Mouse (Mus musculus) embryonic facial prominence, embryonic 14.5 days (tissue): ENCODE measurements around the gene Kyat1. TPM values are rescaled to one million over a fixed set of nuclear protein-coding genes. Genes with fewer than 3 reads are reported as not detected.
"Not testable (repeated sequence)": the region's sequence is repeated elsewhere in the genome, so short reads cannot be mapped to it uniquely, and the experiment has no call there.

Experiments used
- ATAC-seq: fragments of 200-750 bp; cut with Nextera tagmentation; 2 replicates; pipeline ENCODE4 v1.8.0; 2017; ENCODE audit warnings: low read depth, moderate number of reproducible peaks, moderate TSS enrichment
- DNase-seq: peaks from one replicate; pipeline ENCODE4 v3.0.0-alpha.2; 2015; ENCODE audit warnings: low spot score
- H3K27ac ChIP-seq: fragments of 300-500 bp; sonication (generic); replicated peaks from 2 replicates; pipeline ENCODE4 v1.5.1; 2014; ENCODE audit warnings: low read depth, mild to moderate bottlenecking, low read length, moderate library complexity
- H3K27me3 ChIP-seq: fragments of 300-500 bp; sonication (generic); replicated peaks from 2 replicates; pipeline ENCODE4 v1.6.1; 2014; ENCODE audit warnings: low read length; ENCODE audit not compliant: control insufficient read depth, insufficient read depth
- H3K36me3 ChIP-seq: fragments of 300-500 bp; sonication (generic); 2 replicates; pipeline ENCODE4 v1.6.1; 2014; ENCODE audit warnings: low read length, mixed read lengths; ENCODE audit not compliant: control insufficient read depth, insufficient read depth
- H3K4me1 ChIP-seq: fragments of 300-500 bp; sonication (generic); 2 replicates; pipeline ENCODE4 v1.6.1; 2014; ENCODE audit warnings: antibody characterized with exemption, low read length; ENCODE audit not compliant: control insufficient read depth, insufficient read depth
- H3K4me2 ChIP-seq: fragments of 300-500 bp; sonication (generic); 2 replicates; pipeline ENCODE4 v1.6.1; 2014; ENCODE audit warnings: low read depth, mild to moderate bottlenecking, low read length, moderate library complexity, mixed read lengths
- H3K4me3 ChIP-seq: fragments of 300-500 bp; sonication (generic); 2 replicates; pipeline ENCODE4 v1.5.1; 2014; ENCODE audit warnings: low read depth, mild to moderate bottlenecking, low read length
- H3K9ac ChIP-seq: fragments of 300-500 bp; sonication (generic); 2 replicates; pipeline ENCODE4 v1.6.1; 2014; ENCODE audit warnings: low read depth, mild to moderate bottlenecking, low read length, moderate library complexity, mixed read lengths
- H3K9me3 ChIP-seq: fragments of 300-500 bp; sonication (generic); 2 replicates; pipeline ENCODE4 v1.6.1; 2016; ENCODE audit warnings: low read length; ENCODE audit not compliant: control insufficient read depth
- WGBS: fragments of 180-500 bp; shearing (Covaris S2); extraction: QIAGEN DNeasy Blood & Tissue Kit; methylation state at CpG from one replicate; pipeline ENCODE4 v1.1.7; 2014; 5-methylcytosine and 5-hydroxymethylcytosine counted together
- polyA plus RNA-seq: library from polyadenylated mRNA; unstranded; fragments of >200 nt; fragmentation: Nextera tagmentation; extraction: Ambion mirVana; gene quantifications from 2 replicates; pipeline ENCODE4 v1.2.1, GENCODE M21; 2014

Kyat1 gene
- polyA plus RNA-seq, 1 experiment from 2014 or later: 8.2 TPM

DNA sequence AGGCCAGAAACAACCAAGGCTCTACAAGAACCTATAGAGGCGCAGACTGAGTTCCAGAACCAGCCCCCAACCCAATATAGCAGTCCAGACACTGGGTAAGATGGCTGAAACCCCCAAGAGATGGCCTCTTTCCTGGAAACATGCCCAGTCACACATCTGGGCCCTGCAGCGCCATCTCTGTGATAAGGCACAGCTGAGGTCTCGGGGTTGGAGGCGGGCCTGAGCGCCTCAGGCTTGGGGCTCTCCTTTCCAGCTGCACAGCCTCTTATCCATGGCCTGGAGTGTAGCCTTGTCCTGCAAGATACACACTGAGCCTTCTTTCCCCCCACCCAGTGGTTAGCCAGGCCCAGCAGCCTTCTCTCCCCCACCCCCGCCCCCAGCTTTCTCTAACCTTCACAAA is 20.4 kb downstream of the Kyat1 start:
- H3K4me1 ChIP-seq: no peaks in the 10 kb centered on the region
- peaks cover 9% of the 10 kb centered on the region; the same call in 1 of the 2 replicates for H3K36me3 ChIP-seq
- no peak overlapping the region for H3K9ac ChIP-seq
- no peaks in the 10 kb centered on the region for H3K27me3 ChIP-seq
- H3K9me3 ChIP-seq: no peaks in the 10 kb centered on the region
- ATAC-seq (no peak), DNase-seq (no peak)
- H3K4me3 ChIP-seq: no peak overlapping the region
- WGBS: 92% methylated on average over 6 of the region's 6 CpGs
- H3K4me2 ChIP-seq: no peak overlapping the region
- H3K27ac ChIP-seq: no peak overlapping the region

DNA sequence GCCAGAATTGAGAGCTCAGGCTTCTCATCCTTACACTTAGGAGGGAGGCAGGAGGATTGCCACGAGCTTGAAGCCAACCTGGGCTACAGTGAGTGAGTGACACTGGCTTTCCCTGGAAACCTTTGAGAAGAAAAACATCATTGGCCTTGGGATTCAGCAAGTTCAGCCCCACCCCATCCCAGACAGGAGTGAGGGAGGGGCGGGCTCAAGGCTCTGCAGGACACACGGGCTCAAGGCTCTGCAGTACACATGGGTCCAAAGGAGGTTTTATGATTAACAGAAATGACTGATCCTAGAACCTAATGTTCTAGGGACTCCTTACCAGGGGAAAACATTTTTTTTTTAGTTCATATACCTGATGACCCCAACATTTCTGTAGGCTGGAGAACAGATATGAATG is 21.9 kb downstream of the Kyat1 start:
- H3K27me3 ChIP-seq: no peaks in the 10 kb centered on the region
- no peak overlapping the region for H3K4me2 ChIP-seq
- no peak overlapping the region for H3K4me3 ChIP-seq
- no peak for DNase-seq
- no peaks in the 10 kb centered on the region for H3K9me3 ChIP-seq
- H3K9ac ChIP-seq: no peak overlapping the region
- H3K4me1 ChIP-seq: no peaks in the 10 kb centered on the region
- no peak overlapping the region for H3K27ac ChIP-seq
- ATAC-seq: no peak
- WGBS: 67% methylated on average over 3 of the region's 3 CpGs
- H3K36me3 ChIP-seq: peaks cover 9% of the 10 kb centered on the region; the same call in 1 of the 2 replicates

DNA sequence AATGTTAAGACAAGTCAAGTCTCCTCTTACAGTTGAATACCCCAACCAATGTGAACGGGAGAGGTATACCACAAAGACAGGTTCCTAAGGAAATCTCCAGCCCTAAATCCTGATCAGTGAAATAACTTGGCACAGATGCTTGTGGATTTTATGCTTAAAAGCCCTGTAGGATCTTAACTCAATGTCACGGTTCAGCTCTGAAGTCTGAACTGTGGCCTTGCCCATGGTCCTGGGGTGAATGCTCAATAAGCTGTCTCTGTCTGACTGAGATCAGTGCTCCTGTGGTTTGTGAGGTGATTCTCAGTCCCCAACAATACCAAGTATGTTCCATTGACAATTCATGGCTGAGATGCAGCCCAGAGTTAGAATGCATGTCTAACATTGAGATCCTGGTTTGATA is 23.2 kb downstream of the Kyat1 start:
- Histone ChIP-seq H3K27me3 (no peaks in the 10 kb centered on the region), H3K36me3 (peaks cover 9% of the 10 kb centered on the region; the same call in 1 of the 2 replicates), H3K9ac (no peak overlapping the region), H3K4me3 (no peak overlapping the region), H3K4me2 (no peak overlapping the region), H3K9me3 (no peaks in the 10 kb centered on the region), H3K4me1 (peaks cover 3% of the 10 kb centered on the region; the same call in 1 of the 2 replicates), H3K27ac (no peak overlapping the region)
- no peak for DNase-seq
- WGBS: 63% methylated on average over 2 of the region's 2 CpGs
- no peak for ATAC-seq

DNA sequence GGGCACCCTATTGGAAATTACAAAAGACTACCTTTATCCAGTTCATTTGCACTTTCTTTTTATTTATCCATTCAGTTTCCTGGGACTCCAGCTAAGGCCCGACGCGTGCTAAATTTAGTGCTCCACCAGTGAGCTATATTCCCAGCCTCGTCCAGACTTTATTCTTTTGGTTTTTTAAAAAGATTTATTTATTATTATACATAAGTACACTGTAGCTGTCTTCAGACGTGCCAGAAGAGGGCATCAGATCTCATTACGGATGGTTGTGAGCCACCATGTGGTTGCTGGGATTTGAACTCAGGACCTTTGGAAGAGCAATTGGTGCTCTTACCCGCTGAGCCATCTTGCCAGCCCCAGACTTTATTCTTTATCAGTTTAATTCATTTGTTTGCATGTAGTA is 26.9 kb downstream of the Kyat1 start:
- ATAC-seq, H3K4me1 ChIP-seq, H3K27ac ChIP-seq, H3K27me3 ChIP-seq, H3K9ac ChIP-seq, DNase-seq, H3K9me3 ChIP-seq: not testable (repeated sequence)
- H3K36me3 ChIP-seq: peaks cover 32% of the 10 kb centered on the region
- 59% methylated on average over 7 of the region's 7 CpGs for WGBS
- peak overlapping the region; percentile 70 for H3K4me3 ChIP-seq
- H3K4me2 ChIP-seq: peak overlapping the region; percentile 70

DNA sequence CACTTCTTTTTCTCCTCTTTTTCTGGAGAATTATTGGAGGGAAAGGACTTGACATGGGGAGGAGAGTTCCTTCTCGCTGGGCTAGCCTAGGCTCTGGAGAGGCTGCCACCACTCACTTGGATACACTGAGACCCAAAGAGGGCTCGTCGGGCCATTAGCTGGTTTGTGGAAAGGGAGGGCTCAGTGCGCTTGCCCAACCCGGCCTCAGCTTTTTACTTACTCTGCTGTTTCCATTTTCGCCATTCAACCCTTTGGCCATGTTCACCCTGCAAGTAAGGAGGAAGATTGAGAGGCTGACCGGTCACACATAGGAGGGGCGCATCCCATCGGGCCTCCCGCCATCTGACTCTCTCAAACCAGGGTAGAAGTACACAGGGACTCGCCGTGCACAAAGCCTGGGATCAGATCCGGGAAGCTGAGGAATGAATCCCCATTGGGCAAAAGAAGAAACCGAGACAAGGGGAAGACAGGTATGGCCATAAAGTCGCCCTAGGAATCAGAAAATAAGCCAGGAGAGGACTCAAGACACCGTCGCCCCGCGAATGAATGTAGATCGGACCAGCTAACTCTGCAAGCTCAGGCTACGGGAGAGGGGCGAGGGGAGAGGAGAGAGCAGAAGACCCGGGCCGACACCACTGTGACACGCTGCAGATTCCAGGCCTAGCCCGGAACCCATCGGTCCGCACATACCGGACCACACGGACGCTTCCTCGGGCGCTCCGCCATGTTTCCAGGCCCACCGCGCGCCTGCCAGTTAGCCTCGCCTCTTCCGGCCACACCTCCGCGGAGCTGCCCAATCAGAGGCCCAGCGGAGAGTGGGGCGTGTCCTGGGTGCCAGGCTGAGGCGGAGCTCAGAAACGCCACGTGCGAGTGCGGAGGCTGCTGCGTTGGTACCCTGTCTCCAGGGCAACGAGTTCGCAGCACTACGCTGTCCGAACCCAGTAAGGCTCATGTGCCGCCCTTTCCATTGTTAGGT is 27.7 kb downstream of the Kyat1 start, which contains the start of gene Spout1:
Spout1 (minus strand) TSS at position 760 of the 976 bp plus-strand sequence.
- Histone ChIP-seq H3K27ac (no peak within 1 kb of the TSS), H3K4me2 (peak within 1 kb of the TSS; percentile 70), H3K36me3 (peaks cover 39% of the 10 kb centered on the region), H3K4me1 (peaks cover 8% of the 10 kb centered on the region; the same call in 1 of the 2 replicates), H3K9ac (peak within 1 kb of the TSS; percentile 80), H3K27me3 (no peaks in the 10 kb centered on the region), H3K9me3 (no peaks in the 10 kb centered on the region), H3K4me3 (peak within 1 kb of the TSS; percentile 70)
- ATAC-seq (peak; percentile 99), DNase-seq (peak; percentile 98)
- 2% methylated on average over 29 of the region's 54 CpGs for WGBS

DNA sequence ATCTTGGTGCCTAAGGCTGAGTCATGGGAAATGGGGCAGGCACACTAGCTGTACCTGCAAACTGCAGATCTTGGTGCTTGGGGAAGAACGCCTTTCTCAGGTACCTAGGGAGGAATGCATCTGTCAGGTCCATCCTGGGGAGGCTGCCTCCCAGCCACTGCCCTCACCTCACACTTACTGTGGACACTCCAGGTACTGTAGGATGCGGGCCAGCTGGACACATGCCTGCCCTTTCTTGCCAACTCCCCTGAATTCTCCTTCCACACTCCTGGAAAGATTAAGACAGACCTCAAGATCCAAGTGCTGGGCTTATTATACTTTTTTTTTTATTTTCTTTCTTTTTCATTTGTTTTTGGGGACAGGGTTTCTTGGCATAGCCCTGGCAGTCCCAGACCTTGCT is 29.1 kb downstream of the Kyat1 start:
- H3K27ac ChIP-seq: no peak overlapping the region
- H3K36me3 ChIP-seq: peaks cover 40% of the 10 kb centered on the region
- no peak for ATAC-seq
- WGBS: 92% methylated on average over 2 of the region's 2 CpGs
- H3K4me1 ChIP-seq: peaks cover 11% of the 10 kb centered on the region
- no peak overlapping the region for H3K4me2 ChIP-seq
- no peaks in the 10 kb centered on the region for H3K27me3 ChIP-seq
- DNase-seq: no peak
- no peak overlapping the region for H3K9ac ChIP-seq
- no peak overlapping the region for H3K4me3 ChIP-seq
- H3K9me3 ChIP-seq: no peaks in the 10 kb centered on the region

DNA sequence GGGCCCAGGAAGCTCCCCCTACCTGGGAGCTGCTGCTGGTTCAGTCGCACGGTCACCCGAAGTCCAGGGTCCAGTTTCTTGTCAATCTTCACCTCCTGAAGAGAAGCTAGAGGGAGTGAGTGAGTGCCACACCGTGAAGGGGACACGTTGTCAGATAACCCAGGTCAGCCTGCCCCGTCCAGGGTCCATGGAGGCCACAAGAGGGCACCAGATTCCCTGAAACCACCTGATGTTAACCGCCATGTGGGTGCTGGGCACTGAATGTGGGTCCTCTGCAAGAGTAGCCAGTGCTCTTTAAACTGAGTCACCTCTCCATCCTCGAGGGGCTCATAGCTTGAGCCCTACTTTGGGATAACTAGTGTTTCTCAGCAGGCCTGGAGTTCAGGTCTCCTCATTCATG is 29.8 kb downstream of the Kyat1 start:
- no peak overlapping the region for H3K27ac ChIP-seq
- ATAC-seq: no peak
- H3K36me3 ChIP-seq: peaks cover 40% of the 10 kb centered on the region
- 86% methylated on average over 8 of the region's 8 CpGs for WGBS
- no peaks in the 10 kb centered on the region for H3K27me3 ChIP-seq
- H3K9ac ChIP-seq: no peak overlapping the region
- DNase-seq: no peak
- H3K9me3 ChIP-seq: no peaks in the 10 kb centered on the region
- no peak overlapping the region for H3K4me3 ChIP-seq
- peaks cover 11% of the 10 kb centered on the region for H3K4me1 ChIP-seq
- no peak overlapping the region for H3K4me2 ChIP-seq

DNA sequence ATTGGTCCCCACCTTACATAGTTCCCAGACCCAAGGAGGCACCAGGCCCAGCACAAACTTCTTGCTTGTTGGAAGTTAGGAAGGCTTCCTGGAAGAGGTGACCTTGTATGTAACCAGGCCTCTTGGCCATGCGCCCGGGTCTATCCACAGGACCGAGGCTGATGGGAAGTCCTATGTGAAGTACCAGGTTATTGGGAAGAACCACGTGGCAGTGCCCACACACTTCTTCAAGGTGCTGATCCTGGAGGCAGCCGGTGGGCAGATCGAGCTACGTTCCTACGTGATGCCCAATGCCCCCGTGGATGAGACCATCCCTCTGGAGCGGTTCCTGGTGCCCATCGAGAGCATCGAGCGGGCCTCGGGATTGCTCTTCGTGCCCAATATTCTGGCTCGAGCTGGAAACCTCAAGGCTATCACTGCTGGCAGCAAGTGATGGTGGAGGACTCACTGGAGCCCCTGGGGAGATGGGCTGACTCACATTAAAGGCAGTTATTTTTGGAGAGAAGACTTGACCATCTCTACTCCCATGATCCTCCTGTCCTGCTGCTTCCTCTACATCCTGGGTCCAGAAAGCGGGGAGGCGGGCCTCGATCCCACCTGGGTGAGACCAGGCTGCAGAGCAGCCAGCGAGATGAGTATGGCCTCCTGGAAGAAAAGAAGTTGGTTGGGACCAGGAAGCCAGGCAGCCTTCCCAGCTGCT is 32.0 kb downstream of the Kyat1 start:
- H3K36me3 ChIP-seq: peaks cover 40% of the 10 kb centered on the region
- ATAC-seq: no peak
- H3K9ac ChIP-seq: no peak overlapping the region
- no peaks in the 10 kb centered on the region for H3K27me3 ChIP-seq
- no peak overlapping the region for H3K27ac ChIP-seq
- peaks cover 11% of the 10 kb centered on the region for H3K4me1 ChIP-seq
- H3K4me3 ChIP-seq: no peak overlapping the region
- DNase-seq: no peak
- H3K4me2 ChIP-seq: no peak overlapping the region
- 95% methylated on average over 20 of the region's 20 CpGs for WGBS
- H3K9me3 ChIP-seq: no peaks in the 10 kb centered on the region
